Mouse (Mus musculus): ENCODE results near the gene Rapgefl1.
A peak's percentile ranks its signal among the peaks of the same experiment; 100 is the strongest.

Rapgefl1 gene

DNA sequence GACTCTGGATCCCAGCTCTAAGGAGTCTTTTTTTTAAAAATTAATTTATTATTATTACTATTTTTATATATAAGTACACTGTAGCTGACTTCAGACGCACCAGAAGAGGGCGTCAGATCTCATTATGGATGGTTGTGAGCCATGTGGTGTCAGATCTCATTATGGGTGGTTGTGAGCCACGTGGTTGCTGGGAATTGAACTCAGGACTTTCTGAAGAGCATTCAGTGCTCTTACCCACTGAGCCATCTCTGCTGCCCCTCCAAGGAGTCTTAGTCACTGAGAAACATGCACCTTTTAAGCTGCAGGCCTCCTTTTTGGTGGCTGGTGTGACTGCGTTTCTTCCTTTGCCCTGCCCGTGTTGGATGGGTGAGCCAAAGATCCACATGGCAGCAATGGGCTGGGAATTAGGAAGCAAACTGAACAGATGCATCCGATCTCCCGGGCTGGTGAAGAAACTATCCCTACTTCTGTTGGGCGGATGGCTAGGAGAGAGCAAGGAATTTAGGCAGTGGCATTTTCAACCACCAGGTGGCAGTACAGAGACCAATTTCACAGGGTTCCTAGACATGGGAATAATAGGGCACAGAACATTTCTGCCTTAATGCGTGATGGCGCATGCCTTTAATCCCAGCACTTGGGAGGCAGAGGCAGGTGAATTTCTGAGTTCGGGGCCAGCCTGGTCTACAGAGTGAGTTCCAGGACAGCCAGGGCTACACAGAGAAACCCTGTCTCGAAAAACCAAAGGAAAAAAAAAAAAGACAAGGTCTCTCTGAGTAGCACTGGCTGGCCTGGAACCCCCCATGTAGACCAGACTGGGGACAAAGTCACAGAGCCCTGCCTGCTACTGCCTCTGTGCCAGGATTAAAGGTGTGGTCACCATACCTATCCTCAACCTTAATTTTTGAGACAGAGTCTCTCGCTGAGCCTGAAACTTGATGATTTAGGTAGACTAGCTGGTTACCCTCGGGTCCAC lies 22.5 kb downstream of the Rapgefl1 start:
- peak; percentile 89 for DNase-seq (ENCODE audit: low read depth)

DNA sequence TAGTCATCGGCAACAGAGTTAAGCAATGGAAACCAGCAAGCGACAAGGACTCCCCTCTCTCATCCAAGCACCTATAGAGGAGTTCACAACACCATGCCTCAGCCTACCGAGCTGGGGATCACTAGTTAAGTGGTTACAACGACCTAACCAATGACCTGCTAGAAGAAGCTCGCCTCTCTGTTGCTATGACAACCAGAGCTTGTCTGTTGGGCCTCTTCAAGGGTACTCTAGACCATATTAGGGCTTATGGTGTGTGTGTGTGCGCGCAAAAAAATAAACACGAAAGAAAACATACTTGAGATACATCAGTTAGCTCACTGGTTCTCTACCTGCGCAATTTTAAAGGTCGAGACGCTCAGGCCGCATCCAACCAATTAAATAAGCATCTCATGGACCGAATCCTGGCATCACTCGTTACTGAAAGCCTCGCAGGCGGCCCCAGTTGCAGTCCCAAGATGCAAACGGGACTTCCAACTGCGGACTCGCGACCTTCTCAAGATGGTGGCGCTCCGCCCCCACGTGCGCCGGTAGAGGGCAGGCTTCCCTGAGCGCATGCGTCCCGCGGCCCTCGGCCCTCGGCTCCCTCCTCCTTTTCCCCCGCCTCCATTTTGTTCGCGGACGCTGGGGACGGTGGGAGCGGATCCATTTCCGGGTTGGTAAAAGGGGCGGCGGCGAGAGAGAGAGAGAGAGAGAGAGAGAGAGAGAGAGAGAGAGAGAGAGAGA lies 26.6 kb downstream of the Rapgefl1 start, which contains the start of gene Wipf2:
TSS of gene Wipf2 (plus strand) at position 611 of the 723 bp plus-strand sequence.
- peak; percentile 98 for DNase-seq (ENCODE audit: low read depth)

DNA sequence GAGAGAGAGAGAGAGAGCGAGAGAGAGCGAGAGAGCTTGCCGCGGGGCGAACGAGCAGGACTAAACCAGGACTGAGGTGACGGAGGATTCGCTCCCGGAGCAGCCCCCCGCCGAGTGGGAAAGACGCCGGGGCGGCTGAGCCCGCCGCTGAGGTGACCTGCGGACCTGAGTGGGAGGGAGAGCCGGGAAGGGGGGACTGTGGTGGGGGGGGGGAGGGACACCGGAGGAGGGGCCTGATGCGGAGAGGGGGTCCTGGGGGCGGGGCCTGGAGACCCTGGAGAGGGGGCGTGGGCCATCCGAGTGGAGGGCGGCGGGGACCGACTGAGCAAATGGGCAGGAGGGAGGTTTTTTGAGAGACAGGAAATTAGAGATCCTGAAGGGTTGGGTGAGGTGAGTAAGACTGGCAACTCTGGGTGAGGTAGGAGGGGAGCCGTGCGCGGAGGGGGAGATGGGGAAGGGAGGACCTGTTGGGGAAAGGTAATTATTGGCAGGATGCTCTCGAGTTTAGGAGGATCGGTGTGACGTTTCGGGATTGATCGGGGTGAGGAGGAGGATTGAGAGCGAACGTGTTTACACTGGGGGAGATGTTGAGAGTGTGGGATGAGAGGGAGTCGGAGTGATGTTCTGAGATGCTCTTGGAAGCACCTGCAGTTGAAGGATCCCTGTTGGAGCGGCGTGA lies 27.3 kb downstream of the Rapgefl1 start:
- peak; percentile 68 for DNase-seq (ENCODE audit: low read depth)

DNA sequence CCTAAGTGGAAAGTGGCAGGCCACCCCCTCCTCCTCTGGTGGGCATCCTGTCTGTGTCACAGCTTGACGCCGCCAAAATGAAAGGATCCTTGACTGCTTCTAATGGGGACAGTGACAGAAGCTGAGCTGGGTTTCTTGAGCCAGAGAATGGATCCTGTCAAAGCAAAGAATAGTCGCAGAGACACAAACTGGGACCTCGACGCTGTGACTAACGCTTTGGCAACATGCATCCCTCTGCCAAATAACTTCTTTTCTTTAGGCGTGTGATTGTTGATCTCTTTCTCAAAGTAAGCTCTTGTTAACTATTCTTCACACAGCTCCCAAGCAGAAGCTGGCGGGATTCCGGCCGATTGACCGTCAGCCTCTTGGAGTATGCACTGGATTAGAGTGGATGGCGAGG lies 30.7 kb downstream of the Rapgefl1 start:
- no peak for DNase-seq (ENCODE audit: low read depth)

DNA sequence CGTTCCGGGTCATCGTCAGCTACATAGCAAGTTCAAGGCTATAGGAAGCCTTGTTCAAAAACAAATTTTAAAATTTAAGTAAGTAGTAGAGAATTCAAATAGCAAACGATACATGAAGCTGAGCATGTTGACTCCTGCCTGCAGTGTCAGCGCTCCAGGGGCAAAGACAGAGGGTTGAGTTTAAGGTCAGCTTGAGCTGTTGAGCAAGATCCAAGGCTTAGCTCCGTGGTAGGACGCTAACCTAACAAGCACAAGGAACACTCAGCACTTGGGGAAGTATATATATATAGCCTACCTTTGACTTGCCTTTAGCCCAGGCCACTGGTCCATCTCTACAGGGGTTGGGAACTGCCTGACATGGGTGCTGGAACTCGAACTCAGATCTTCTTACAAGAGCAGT lies 33.3 kb downstream of the Rapgefl1 start:
- DNase-seq (ENCODE audit: low read depth) = no peak

DNA sequence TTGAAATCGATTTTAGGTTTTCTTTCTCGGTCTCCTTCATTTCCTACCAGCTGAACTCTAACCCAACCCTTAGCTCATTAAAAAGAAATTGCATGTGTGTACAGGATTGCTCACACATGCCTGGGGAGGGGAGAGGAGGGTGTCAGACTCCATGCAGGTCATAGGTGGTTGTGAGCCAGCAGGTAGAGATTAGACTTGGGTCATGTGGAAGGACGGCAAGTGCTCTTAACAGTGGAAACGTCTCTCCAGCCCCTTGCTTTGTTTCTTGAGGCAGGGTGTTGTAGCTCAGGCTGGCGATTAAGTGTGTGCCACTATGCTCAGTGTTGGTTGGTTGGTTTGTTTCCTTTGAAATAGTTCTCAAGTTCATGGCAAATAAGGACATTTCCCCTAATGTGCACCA lies 34.2 kb downstream of the Rapgefl1 start:
- no peak for DNase-seq (ENCODE audit: low read depth)

DNA sequence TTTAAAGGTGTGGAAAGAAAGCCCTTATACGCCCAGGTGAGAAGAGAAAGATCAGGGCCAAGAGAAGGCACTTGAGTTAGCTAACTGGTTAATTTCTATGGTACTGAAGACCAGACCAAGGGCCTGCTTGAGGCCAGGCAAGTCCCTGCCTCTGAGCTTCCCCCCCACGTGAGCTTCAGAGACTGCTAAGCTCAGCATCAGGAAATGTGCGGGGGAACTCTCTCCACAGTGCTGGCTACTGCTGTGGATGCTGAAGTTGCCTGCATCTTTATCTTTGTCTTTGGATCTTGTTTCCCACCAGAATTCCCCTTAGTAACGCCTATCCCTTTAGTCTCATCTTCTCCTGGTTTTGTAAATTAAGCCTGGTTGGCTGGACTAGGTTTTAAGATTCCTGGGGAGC lies 34.8 kb downstream of the Rapgefl1 start:
- DNase-seq (ENCODE audit: low read depth) = no peak

DNA sequence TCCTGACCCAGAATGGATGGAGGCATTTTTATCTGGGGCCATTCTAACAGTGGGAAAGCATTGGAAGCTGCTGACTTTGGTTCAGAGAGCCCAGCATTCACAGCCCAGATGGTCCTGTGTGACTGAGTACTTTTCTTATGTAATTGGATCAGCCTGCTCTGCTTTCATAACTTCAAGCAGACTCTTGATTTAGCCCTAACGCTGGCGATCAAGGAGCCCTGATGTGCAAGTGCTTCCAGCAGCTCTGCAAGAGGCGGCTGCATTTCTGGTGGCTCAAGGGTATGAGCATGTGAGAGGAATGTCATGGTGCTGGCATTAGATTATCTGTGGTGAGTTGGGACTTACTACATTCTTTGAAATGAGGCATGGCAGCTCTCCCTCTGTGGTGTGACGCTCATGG lies 35.5 kb downstream of the Rapgefl1 start:
- no peak for DNase-seq (ENCODE audit: low read depth)

DNA sequence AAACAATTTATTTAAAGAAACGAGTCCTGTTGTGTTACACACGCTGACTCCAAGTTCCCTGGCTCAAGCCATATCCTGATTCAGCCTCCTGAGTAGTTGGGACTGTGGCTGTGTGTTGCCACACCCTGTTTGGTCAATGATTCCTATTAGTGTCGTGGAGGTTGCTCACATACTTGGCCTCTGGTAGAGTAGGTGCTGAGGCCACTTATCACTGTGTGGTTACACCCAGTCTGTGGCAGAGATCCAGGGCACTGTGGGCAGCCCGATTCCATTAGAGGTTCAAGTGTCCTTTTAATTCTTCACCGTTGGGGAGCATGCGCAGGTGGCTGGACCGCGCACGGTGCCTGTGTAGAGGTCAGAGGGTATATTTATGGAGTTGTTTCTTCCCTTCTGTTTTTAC lies 37.3 kb downstream of the Rapgefl1 start:
- no peak for DNase-seq (ENCODE audit: low read depth)

DNA sequence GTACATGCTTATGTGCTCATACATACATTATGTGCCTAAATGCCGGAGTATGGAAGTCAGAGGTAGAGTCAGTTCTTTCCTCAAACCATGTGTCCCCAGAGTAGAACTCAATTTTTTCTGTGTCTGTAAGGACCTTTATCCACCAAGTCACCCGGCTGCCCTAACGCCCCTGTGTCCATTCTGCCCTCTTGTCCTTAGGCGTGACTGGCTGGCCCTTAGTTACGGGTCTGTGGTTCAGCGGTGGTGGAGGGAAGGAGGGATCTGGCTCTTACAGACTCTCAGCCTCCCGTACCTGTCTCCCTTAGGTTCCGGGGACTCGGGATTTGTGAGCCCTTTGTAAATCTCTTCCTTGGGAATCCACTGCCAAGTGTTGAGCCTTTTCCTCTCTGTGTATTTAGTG lies 40.4 kb downstream of the Rapgefl1 start:
- DNase-seq (ENCODE audit: low read depth) = no peak

DNA sequence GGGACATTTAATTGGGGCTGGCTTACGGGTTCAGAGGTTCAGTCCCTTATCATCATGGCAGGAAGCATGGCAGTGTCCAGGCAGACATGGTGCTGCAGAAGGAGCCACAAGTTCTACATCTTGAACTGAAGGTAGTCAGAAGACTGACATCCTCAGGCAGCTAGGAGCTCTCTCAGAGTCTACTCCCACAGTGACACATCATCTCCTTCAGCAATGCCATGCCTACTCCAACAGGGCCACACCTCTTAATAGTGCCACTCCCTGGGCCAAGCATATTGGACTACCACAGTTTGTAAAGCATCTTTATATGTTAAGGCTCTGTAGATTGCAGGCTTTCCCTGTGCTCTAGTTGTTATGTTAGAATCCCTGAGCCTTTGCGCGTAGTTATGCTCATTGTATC lies 51.1 kb downstream of the Rapgefl1 start:
- no peak for DNase-seq (ENCODE audit: low read depth)

DNA sequence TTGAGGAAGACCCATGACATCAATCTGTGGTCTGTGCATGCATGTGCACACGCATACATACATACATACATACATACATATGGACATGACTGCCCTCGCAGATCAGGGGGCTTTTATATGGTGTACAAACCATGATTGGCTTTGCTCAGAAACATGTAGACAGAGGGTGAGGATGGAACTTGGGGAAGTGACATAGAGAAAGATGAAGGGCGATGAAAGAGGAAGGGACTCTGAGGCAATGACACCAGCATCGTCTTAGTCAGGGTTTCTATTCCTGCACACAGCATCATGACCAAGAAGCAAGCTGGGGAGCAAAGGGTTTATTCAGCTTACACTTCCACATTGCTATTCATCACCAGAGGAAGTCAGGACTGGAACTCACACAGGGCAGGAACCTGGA lies 52.5 kb downstream of the Rapgefl1 start:
- DNase-seq (ENCODE audit: low read depth) = no peak

DNA sequence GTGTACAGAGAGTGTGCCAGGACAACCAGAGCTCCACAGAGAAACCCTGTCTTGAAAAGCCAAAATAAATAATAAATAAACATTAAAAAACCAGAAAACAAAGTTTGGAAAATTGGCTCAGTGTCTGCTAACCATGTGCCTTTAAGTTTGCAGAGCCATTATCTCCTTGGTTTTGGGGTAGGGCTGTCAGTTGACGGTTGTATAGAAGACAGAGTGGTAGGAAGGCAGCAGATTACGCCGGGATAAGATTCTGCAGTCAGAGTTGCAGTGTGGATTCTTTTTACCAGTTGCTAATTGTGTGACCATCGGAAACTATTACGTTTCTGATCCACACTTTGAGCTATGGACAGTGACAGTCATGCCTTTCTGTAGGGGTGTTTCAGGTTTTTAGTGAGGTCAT lies 53.4 kb downstream of the Rapgefl1 start:
- DNase-seq (ENCODE audit: low read depth) = no peak

DNA sequence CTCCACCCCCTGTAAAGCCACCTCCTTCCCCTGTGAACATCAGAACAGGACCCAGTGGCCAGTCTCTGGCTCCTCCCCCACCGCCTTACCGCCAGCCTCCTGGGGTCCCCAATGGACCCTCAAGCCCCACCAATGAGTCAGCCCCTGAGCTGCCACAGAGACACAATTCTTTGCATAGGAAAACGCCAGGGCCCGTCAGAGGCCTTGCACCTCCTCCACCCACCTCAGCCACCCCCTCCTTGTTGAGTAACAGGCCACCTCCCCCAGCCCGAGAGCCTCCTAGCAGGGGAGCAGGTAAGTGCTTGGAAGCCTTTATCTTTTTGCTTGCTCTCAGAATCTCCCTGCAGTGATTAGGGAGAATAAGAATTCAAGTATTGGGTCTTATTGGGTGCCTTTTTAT lies 55.8 kb downstream of the Rapgefl1 start:
- no peak for DNase-seq (ENCODE audit: low read depth)

DNA sequence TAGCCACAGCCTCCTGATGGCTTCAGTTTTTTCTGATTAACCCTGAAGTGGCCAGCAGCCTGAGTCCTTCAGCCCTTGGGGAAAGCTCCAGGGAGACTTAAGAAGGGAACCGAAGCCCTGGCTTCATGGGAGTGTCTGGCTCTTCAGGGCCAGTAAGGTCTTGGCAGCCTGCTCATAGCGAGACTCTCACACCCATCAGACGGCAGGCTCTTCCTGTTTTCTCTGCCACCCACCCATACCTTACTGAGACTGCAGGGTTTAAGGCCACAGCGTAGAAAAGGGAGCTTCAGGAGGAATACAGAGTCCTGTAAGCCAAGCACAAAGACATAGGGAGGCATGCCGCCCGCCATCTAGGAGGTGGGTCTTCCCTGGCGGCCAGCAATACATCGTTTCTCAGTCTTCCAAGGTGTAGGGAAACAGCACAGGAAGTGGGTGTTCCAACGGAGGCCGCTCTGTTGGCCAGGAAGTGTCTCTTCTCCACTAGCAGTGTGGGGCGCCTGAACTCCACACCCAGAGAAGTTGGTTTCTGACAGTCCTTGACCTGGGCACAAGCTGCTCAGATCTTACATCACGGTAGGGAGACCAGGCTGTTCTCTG lies 64.0 kb downstream of the Rapgefl1 start:
- DNase-seq (ENCODE audit: low read depth) = peak; percentile 61

DNA sequence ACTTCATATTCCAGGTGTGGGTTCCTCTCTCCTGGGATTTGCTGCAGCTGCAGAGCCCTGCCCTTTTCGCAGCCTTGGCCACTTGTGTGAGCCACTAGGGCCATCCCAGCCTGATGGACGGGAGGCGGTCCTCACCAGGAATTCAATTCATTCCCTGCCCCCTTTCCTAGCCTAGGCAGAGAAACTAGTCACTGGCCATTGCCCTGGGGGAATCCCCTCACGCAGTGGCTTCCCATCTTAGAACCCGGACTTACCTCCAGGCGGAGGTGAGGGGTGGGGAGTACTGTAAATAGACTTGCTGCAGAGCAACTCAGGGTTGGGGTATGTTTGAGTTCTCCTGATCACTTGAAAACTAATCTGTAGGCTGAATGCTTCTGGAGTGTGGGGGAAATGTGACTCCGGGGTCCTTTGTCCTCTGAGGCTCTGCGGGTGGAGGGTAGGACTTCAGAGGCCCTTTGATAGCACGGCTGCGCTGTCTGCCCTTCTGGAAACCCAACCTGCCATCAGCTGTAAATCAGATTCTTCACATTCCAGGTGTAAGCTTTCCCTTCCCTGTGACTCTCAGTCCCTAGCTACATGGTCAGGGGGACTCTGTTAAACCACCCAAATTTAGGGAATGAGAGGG lies 66.1 kb downstream of the Rapgefl1 start:
- DNase-seq (ENCODE audit: low read depth) = no peak
